Mouse (Mus musculus) layer of hippocampus, postnatal 36 days (tissue): ENCODE measurements at regions not wholly inside any gene's neighbourhood (a gene's known extent, or its start where the extent isn't known, plus 50 kb on each side); places are given as distances from the start of the nearest gene placed in this dataset.

ENCODE experiments used
- DNase-seq, 2 experiments: peaks; one replicate each; pipeline ENCODE4 v3.0.0; 2022

DNA sequence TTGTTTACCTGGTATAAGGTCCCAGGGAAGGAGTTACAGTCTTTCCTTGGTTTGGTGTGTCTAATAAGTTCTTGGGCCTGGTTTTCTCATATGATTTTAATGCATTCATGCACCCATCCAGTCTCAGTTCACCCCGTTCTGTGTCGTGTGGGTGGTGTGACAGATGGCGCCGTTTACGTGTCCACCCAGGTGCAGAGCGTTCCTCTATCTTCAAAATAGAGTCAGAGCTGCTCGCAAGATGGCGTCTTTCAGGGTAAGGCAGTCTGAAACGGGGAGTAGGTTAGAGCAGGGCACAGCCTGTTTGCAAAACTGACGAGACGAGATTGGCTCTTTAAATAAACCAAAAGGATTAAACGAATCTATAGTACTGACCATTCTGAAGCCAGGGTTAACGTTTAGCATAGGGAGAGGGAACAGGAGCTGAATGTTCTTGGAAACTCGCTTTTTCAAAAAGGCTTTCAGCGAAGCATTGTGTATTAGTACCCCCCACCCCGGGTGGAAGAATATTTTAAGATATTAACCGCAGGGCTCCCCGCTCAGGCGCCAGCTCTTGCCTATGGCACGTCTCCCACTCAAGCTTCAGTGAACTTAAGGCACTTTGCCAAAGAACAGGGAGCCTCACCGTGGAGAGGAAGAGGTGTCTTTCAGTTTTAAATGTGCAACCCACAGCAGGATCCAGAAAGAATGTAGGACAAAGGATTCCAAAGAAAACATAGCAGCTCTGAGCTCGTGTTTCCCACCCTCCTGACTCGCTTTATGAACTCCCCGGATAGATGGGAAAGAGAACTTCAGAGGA lies 241.7 kb upstream of the Pfn2 start:
- DNase-seq = no peak

DNA sequence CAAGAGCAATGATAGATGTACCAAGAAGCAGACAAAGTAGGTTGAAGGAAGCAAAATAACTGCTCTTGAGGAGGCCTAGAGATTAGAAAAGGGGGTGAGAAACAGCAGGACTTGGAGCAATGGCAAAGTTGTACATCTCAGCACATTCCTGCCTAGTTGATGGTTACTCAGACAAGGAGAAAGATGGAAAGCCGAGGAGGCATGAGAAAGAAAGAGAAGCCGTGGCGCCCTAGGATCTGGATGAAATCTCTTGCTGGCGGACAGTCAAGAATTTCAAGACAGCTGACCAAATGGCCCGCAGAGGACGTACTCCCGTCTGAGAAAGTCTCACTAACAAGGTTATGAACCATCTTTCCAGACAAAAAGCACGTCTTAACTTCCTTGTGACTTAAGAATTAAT lies 242.5 kb upstream of the Pfn2 start:
- no peak for DNase-seq

DNA sequence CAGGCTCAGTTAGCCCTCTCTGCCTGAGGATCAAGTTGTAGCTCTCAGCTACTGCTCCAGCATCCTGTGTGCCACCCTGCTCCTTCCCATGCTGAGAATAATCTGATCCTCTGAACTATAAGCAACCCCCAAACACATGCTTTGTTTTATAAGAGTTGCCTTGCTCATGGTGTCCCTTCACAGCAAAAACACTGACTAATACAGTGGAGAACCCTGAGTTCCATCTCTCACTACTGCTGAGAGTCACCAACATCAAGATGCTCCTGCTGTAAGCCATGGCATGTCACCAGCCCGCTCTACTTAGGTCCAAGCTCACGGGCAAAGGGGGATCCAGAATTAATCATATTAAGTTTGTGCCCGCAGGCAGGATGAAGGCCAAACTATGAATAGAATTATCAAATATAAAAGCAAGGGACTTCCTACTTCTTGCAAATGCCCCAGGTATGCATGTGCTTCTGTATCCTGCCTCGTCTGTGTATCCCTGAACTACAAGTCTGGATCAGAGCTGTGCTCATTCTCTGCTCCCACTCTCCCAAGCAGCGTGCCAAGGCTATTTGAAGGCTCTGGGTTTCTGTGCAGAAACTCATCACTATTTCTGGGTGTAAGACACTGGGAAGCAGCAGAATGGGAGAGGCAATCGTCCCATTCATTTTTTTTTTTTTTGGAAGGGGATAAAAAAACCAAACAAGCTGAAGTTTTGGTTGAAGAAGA lies 243.7 kb upstream of the Pfn2 start:
- peak; percentile 15 to 26 for DNase-seq

DNA sequence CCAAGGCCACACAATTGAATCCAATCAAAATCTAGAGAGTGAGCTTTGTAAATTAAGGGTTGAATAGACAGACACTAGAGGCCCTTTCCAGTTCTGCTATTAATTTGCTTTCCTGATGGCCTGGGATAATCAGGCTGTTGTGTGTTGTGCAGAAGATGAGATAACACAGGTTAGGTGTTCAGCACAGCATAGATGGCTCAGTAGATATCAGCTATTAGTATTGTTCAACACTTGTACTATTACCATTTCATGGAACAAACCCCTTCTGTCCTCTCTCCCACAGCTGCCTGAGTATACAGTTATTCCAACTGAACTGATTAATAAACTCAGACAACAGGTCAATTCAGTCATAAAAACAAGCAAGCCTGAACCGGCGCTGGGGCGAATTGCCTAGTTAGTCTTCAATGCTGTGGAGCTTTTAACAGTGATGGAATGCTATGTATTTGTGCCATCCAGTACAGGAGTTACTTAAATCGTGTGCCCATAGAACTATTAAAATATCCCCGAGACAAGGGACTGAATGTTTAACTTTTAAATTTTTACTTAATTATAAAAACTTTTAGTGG lies 263.1 kb upstream of the Pfn2 start:
- no peak for DNase-seq

DNA sequence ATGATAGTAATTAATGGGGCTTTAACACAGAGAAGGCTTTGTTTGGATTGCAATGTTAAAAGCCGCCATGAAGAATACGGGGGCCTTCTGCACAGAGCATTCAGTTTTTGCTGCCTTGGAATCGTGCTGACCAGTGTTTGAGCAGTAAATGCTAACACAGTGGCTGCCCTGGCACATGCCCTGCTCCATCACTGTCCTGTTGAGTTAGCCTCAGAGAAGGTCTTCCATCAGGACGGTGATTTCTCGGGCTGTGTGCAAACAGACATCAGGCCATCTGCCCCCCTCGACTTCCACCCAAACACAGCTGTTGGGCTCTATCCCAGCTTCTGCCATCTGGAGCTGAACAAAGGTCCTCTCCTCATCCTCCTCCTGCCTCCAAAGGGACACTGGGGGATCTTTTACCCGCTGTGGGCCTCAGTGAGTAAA lies 264.6 kb upstream of the Pfn2 start:
- DNase-seq = no peak

DNA sequence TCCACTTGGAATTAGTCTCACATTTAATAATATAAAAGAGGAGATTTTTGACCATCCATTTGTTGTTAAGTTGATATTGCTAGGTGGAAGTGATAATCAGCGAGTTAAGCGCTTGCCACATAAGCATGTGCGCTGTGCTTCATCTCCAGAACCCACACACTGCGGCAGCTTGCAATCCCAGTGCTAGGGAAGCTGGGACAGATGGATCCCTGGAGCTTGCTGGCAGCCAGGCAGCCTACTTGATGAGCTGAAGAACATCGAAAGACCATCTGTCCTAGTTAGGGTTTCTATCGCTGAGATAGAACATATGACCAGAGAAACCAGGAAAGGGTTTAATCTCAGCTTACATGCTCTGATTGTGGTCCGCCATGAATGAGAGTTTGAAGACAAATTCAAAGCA lies 266.1 kb upstream of the Pfn2 start:
- DNase-seq = peak; percentile 57 to 73

DNA sequence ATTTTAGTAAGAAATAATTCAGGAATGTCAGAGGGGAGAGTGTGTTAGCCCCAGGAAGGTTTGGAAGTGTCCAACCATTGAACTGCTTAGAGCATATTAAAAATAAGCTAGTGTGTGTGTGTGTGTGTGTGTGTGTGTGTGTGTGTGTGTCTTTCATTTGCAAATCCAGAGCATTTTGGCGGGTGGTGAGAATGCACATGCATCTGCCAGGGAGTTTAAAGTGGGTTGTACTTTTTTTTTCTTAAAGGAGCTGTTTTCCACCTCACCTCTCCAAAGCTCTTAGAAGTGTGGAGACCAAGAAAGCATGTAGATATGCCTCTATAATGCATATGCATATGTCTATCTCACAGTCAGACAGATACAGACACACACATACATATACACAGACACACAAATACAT lies 267.6 kb upstream of the Pfn2 start:
- DNase-seq = no peak

DNA sequence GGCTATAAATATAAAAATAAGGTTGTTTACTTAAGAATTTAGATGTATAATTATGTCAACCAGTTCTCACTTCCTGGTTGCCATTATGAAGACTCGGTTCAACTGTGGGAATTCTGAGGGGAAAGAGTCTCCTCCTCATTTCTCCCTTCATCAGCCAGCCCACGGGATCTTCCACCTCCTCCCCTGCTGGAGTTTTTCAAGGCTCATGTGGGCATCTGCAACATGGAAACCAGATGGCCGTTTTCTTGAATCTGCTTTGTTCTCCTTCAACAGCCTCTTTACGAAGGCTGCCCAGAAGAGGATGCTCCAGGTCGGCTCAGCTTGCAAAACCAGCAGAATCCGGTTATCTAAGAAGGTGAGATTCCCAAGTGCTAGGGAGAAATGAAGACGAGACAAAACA lies 269.0 kb upstream of the Pfn2 start:
- peak; percentile 46 for DNase-seq

DNA sequence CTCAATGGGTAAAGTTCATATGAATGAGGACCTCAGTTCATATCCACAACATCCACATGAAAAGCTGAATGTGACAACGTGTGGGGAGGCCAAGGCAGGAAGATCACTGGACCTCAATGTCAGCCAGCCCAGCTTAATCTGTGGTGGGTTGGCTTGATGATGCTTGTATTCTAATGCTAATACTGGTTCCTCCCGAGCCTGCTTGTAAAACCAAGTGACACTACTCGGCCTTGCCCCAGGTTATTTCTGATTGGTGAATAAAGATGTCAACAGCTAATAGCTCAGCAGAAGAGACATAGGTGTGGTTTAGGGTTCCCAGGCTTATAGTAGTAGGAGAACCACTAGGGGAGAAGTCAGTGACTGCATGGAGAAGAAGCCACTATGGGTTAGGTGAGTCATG lies 272.2 kb upstream of the Pfn2 start:
- no peak for DNase-seq

DNA sequence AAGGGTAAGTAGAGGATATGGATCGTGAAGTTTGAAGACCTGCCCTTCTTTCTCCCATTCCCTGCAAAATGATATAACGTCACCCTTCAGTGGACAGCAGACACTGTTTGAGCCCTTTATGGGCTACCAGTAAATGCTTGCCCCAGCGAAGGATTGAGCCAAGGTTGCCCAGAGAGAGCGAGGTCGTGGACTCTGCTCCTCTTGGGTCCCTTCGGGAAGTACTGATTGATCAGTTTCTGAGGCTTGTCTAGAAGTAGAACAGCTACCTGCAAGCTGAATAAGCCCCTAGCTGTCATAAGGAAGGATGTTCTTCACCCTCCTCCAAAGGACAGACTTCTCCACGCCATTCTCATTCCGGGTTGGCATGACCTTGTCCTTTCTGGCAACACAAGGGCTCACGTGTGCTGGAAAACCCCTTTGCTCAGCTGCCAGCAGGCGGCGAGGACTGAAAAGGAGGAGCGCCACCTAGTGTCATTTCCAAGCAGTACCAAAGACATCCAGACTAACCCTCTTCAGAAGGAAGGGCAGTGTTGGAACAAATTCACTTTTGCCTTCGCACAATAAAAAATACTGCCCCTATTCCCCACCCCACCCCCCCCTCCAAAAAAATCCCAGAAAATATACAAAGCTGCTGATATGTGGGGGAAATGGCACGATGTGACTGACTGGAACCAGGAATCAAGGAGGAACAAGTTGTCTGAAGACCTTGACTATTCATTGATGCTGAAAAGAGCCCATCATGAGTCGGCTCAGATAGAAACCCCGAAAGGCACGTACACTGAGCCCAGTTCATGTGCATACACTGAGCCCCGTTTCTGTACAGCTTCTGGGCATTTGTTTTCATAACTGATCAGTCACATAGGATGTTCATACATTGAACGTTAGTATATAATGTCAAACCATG lies 274.8 kb upstream of the Pfn2 start:
- peak; percentile 65 to 76 for DNase-seq

DNA sequence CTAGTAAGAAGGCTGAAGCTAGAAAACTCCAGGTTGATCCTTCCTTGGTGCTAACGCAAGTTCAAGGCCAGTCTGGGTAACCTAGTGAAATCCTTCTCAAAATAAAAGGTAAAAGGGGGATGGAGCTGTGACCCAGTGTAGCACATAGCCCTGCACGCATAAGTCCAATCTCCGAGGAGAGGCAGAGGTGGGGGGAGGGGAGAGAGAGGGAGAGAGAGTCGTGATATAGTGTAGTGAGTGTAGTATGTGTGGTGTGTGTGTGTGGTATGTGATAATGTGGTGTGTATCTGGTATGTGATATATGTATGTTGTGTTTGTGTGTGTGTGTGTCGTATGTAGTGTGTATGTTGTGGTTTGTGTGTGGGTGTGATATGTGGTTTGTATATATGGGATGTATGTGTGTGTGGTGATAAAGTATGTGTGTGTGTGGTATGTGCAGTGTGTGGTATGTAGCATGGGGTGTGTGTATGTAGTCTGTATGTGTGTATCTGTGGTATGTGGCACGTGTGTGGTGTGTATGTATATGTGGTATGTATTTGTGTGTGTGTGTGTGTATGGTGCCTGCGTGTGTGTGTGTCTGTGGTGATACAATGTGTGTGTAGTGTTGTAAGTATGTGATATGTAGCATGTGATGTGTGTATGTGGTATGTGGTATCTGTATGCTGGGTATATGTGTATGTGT lies 275.7 kb upstream of the Pfn2 start:
- no peak for DNase-seq

DNA sequence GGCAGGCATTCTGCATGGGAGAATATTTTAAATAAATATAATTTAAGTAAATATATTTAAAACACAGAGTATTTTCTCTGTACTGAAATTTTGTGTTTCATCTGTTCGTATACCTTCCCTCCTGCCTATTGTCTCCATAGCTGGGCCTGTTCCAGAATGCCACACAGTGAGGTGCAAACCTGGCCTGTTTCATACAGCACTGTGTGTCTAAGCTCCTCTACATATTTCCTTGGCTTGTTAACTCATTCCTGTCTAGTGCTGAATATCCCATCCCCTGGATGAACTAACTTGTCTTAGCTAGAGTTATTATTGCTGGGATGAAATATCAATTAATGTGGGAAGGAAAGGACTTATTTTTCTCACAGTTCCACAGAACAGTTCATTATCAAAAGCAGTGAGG lies 277.0 kb upstream of the Pfn2 start:
- no peak for DNase-seq

DNA sequence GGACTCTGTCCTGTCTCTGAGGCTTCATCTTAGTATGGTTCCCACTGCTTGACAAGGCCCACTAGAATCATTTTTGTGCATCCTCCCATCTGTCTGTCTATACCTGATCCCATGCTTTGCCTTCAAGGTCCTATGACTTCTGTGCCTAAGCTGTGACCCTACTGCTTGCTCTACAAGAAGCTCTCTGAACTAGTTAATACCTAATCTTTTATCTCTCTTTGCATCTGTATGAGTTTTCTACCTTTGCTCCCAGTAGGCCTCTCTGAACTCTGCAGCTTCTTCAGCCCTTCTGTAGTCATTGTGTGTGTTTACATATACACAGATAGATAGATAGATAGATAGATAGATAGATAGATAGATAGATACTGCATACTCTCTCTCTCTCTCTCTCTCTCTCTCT lies 279.1 kb upstream of the Pfn2 start:
- DNase-seq = no peak

DNA sequence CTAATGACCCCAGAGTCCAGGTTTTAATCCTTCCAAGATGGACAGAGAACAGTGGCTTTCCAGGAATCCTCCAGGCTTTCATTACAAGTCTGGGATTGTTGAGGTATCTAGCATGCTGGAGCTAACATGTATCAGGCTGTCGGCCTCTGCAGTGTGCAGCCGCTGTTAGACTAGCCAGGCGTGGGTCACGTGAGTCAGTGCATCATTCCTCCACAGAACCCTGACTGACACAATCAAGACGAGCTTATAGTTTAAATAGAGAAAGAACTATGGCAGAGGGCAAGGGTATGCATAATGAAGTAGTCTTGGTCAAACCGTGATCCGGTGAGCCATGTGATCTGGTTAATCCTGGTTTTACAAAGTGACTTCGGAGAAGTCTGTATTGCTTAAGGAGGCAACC lies 280.2 kb upstream of the Pfn2 start:
- DNase-seq = no peak

DNA sequence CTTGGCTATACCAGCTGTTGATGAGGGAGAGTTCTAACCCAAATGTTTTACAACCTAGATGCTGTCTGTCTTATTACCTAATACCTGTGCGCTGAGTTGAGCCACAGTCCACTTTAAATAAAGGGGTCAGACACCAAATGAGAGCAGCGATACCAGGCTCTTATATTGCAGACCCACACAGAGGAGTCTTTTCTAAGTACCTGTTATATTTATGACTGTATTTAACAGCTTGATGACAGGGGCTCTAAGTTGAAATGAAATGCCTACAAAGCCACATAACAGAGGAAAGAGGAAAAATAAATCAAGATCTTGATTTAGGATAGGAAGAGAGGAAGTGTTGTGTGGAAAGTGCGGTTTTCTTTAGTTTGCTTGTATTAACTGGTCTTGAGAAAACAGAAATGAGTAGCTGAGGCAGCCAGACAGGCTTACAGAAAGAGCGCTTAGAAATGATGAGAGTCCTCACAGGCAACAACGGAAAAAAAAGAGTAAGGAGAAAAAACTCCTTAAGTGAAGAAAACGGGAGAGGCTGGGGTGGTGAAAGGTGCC lies 281.6 kb upstream of the Pfn2 start:
- no peak for DNase-seq

DNA sequence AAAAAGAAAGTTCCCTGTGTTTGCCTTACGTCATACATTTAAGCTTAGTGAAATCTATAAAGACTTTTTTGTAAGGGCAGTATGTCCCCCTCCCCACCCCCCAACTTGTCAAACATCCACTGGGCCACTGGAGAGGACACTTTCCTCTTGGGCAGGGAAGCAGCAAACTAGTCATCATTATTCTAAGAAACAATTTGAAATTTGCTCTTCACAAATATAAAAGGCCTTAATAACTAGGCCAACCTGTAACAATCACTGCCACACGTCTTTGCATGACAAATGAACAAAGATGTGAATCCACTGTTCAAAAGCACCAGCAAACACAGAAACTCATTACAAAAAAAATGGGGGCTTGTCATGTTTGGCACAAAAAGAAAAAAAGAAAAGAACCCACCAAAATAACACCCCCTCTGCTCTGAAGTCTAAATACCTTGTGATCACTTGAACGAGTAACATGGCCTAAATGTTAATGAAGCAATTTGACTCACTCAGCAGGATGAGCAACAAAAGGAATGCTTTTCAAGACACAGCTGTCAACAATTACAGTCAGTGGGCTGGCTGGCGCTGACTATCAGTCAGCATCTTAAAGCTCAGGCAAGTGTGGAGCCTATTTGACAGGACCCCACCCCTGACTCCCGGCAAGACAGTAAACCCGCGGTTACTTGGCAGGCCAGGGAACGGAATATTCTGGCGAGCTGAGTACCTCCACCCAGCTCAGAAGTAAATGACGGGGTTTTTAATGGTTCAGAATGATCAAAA lies 278.7 kb upstream of the Tsc22d2 start:
- no peak for DNase-seq

DNA sequence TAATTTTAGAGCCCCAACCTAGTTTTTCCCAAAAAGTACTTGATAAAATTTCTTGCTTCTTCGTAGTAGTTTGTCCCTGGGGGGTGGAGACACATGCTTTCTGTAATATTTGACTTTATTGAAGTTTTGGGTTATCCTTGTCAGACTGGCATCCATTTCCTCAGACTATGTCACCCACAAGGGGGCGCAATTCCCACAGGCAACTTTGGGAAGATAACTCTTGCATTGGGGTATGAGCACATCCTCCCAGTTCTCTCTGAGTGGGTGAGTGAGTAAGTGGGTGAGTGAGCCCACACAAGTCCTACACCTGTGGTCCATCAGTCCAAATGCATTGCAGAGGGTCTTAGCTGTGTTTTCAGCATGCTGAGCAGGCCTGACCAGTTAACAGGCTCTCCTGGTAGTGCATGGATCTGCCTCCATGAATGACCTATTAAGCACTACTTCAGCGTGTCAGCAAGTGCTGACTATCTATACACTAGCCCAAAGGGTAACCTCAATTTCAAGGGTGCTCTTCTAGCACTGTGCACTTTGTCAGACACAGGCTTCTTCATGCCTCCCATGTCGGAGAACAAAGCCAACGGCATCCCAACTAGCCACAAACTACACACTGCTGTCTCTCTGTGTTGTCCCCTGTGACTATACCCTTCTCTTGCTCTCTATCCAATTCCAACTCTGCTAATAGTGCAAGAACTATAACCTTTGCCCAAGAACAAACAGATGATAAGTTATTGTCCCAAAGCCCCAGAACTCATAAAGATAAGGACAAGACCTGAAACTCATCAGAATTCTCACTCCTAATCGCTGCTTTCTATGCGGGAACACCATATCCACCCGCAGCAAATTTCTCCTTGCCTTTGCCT lies 275.6 kb upstream of the Tsc22d2 start:
- peak in 1 of 2 experiments; percentile 18 for DNase-seq

DNA sequence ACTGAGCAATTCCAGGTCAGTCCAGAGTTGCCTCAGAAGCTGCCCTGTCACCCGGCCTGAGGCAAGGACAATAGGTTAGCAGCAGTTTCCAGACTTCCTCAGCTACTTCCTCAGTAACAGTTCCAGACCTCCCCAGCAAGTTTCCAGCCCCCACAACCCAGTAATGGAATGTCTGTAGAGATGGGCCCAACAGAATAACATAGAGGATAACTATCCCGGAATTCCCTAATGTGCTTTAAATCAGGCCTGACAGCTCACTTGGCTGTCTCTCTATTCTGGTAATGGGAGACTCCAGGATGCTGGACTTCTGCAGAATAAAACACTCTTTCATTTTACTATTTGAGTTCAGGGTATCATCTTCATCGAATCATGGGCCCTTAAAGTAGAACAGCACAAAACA lies 268.4 kb upstream of the Tsc22d2 start:
- DNase-seq = no peak

DNA sequence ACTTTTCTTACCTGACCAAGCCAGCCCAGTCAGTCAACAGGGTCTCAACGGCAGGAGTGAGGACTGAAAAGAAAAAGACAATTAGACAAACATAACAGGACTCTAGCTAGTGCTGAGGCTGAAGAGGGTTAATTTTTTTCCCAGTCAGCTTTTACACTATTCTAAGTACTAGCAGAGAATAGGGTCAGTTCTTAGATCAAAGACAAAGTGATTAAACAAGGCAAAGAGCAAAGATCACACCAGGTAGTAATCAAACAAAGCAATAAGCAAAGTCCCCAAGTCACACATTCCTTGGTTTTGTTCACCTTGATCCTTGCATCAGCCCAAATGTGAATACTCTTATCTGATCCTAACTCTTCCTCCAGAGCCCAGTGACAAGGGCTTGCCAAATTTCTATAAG lies 267.8 kb upstream of the Tsc22d2 start:
- no peak for DNase-seq

DNA sequence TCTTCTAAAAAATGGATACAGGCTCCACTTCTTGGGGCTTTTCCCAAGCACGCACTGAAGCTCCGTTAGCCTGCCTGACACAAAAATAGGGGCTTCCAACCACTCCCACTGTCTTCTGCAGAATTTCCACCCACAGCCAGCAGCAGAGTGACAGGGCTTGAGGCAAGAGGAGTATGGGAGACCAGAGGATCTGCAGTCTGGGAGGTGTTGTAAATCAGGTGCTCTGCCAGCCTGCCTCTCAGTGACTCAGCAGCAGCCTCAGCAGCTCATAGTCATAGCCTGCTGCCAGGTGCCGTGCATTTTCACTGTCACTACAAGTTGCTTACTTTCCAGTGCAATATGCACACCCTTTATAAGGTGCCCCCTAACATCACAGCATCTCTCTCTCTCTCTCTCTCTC lies 261.4 kb upstream of the Tsc22d2 start:
- DNase-seq = no peak
